Mouse (Mus musculus): ENCODE data around the gene Kank4.
"Not testable (repeated sequence)": the region's sequence is repeated elsewhere in the genome, so short reads cannot be mapped to it uniquely, and the experiment has no call there.

DNA sequence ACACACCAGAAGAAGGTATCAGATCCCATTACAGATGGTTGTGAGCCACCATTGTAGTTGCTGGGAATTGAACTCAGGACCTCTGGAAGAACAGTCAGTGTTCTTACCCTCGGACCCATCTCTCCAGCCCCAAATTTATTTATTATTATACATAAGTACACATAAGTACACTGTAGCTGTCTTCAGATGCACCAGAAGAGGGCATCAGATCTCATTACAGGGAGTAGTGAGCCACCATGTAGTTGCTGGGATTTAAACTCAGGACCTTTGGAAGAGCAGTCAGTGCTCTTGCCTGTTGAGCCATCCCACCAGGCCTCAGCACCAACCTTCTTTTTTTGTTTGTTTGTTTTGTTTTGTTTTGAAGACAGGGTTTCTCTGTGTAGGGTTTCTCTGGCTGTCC, 92.7 kb downstream of the Kank4 start:
- TF ChIP-seq CTCF, EP300 (IDR thresholded peaks at IDR 0.05): not testable (repeated sequence)

All from lung, postnatal 0 days (tissue).